Mouse (Mus musculus) leukemia stem cell, adult 10-12 weeks (primary cell): ENCODE results near the gene Gbf1. TPM values are rescaled to one million over a fixed set of nuclear protein-coding genes. Genes with fewer than 3 reads are reported as not detected.

Experiments used
- polyA plus RNA-seq: library from polyadenylated mRNA; stranded (reverse); fragments of >175 nt; gene quantifications from 2 replicates; pipeline ENCODE4 v1.2.3, GENCODE M21; 2012; ENCODE audit warnings: low replicate concordance

Gbf1 gene
- polyA plus RNA-seq = 511 and 517 TPM in 2 replicates

GRCm38 (mm10) chr19:46152127-46152803, at the start of gene Gbf1:
TSS of gene Gbf1 (plus strand) at chr19:46152509.

GRCm38 (mm10) chr19:46131694-46132525, 20.4 kb upstream of the Gbf1 start, which contains the start of gene Elovl3:
TSS of gene Elovl3 (plus strand) at chr19:46131897.

GRCm38 (mm10) chr19:46147511-46148371, 4.6 kb upstream of the Gbf1 start, which contains the start of gene Pitx3:
TSS of gene Pitx3 (minus strand) at chr19:46148326.

GRCm38 (mm10) chr19:46304216-46304841, 152.0 kb downstream of the Gbf1 start, which contains the start of gene Nfkb2:
TSS of gene Nfkb2 (plus strand) at chr19:46304320.

GRCm38 (mm10) chr19:46326756-46327305, 174.5 kb downstream of the Gbf1 start, which contains the start of gene Psd:
TSS of gene Psd (minus strand) at chr19:46327156.

GRCm38 (mm10) chr19:46328081-46329030, 176.0 kb downstream of the Gbf1 start, which contains the start of gene Fbxl15:
TSS of gene Fbxl15 (plus strand) at chr19:46328184.

Other genes with a start within 250 kb of the Gbf1 start
- gene Armh3, start 154.0 kb upstream of the Gbf1 start, polyA plus RNA-seq = 0.55 and 2.1 TPM in 2 replicates
- gene Hps6, start 149.0 kb upstream of the Gbf1 start, polyA plus RNA-seq = 12.0 TPM in 2 replicates
- 18.5 and 72.4 TPM in 2 replicates for gene Pprc1, start 107.6 kb upstream of the Gbf1 start, polyA plus RNA-seq
- gene Ldb1, start 107.3 kb upstream of the Gbf1 start, polyA plus RNA-seq = 895 and 1,195 TPM in 2 replicates
- gene Nolc1, start 76.6 kb upstream of the Gbf1 start, polyA plus RNA-seq = 49.0 and 88.6 TPM in 2 replicates
- not detected in 2 replicates for gene Elovl3, start 20.6 kb upstream of the Gbf1 start, polyA plus RNA-seq
- gene Pitx3, start 4.2 kb upstream of the Gbf1 start, polyA plus RNA-seq = not detected in 2 replicates
- 60.6 and 91.2 TPM in 2 replicates for gene Nfkb2, start 151.8 kb downstream of the Gbf1 start, polyA plus RNA-seq
- gene Psd, start 174.6 kb downstream of the Gbf1 start, polyA plus RNA-seq = 7.5 and 12.5 TPM in 2 replicates
- 19.7 and 24.8 TPM in 2 replicates for gene Fbxl15, start 175.7 kb downstream of the Gbf1 start, polyA plus RNA-seq
- 104 and 126 TPM in 2 replicates for gene Cuedc2, start 186.2 kb downstream of the Gbf1 start, polyA plus RNA-seq
- 15.2 and 15.3 TPM in 2 replicates for gene Mfsd13a, start 188.6 kb downstream of the Gbf1 start, polyA plus RNA-seq
- gene 2310034G01Rik, start 197.8 kb downstream of the Gbf1 start, polyA plus RNA-seq = 0.13 and 0.43 TPM in 2 replicates
- 17.4 and 47.0 TPM in 2 replicates for gene Actr1a, start 243.2 kb downstream of the Gbf1 start, polyA plus RNA-seq
- gene Sufu, start 244.4 kb downstream of the Gbf1 start, polyA plus RNA-seq = 38.7 and 40.0 TPM in 2 replicates